Mouse (Mus musculus): ENCODE measurements around the gene Patj. TPM values are rescaled to one million over a fixed set of nuclear protein-coding genes. Genes with fewer than 3 reads are reported as not detected.

Gene Patj
- 6.2 and 6.8 TPM in 2 replicates for polyA plus RNA-seq (2016; fragmentation: Nextera tagmentation; extraction: Ambion mirVana)

DNA sequence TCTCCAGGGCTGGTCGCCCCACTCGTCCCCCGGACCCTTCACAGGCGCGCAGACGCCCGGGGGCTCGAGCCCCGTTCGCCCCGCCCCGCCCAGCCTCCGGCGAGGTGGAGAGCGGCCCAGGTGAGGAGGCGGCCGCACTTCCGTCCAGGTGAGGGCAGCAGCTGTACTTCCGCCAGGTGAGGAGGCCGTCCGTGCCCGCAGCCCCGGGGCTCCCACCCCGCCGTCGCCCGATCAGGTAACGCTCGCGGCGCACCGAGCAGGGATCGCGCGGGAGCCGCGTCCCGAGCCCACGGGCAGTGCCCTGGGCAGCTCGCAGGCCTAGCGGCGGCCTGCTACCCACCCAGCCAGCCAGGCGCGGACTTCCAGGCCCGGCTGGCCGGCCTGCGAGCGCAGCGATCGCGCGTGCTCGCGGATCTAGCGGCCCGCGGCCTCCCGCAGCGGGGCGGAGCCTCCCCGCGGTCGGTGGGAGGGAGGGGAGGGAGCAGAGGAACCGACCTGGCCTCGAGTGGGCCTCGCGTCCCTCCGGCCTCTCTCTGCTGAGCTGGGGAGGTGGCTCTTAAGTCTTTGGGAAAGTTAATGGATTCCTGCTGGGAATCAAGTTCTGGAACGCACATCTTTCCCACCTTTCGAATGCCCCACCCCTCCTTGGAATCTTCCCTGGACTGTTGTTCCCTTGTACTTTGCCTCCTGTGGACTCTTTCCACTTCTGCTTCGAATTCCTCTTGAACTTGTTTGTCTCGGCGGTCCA lies at the start of gene Patj:
Gene Patj (plus strand): TSS at position 96 of the 748 bp plus-strand sequence.
- peak within 1 kb of the TSS; percentile 84 for H3K9ac ChIP-seq
- peak within 1 kb of the TSS; percentile 94 for H3K4me2 ChIP-seq (replicated peaks)
- WGBS: 1% methylated on average over 73 of the region's 73 CpGs
- H3K4me1 ChIP-seq: 0 out of 2 replicates have a peak, but pooled peaks cover 5% of the 10 kb centered on the region
- no peaks in the 10 kb centered on the region for H3K9me3 ChIP-seq
- H3K27ac ChIP-seq: peak within 1 kb of the TSS; percentile 64; the same call in 1 of the 2 replicates
- H3K27me3 ChIP-seq (replicated peaks): no peaks in the 10 kb centered on the region
- H3K4me3 ChIP-seq: peak within 1 kb of the TSS; percentile 83
- ATAC-seq (ENCODE audit: low FRiP score, low read depth): peak; percentile 87
- no peaks in the 10 kb centered on the region for H3K36me3 ChIP-seq

- WGBS: 92% methylated on average over 5 of the region's 5 CpGs
- Histone ChIP-seq H3K9me3 (no peaks in the 10 kb centered on the region), H3K4me2 (replicated peaks) (no peak overlapping the region), H3K27me3 (replicated peaks) (no peaks in the 10 kb centered on the region), H3K4me3 (no peak overlapping the region), H3K36me3 (no peaks in the 10 kb centered on the region), H3K4me1 (no peaks in the 10 kb centered on the region), H3K27ac (no peak overlapping the region), H3K9ac (no peak overlapping the region)
- no peak for ATAC-seq (ENCODE audit: low FRiP score, low read depth)
These were observed 47.0 kb upstream of the Patj start for GRCm38 (mm10) chr4:98348580-98348979.

GRCm38 (mm10) chr4:98358034-98358809 lies 37.4 kb upstream of the Patj start:
- Histone ChIP-seq H3K9ac (no peak overlapping the region), H3K9me3 (no peaks in the 10 kb centered on the region), H3K36me3 (peaks cover 29% of the 10 kb centered on the region), H3K4me2 (replicated peaks) (no peak overlapping the region), H3K4me3 (no peak overlapping the region), H3K27ac (no peak overlapping the region), H3K27me3 (replicated peaks) (no peaks in the 10 kb centered on the region), H3K4me1 (no peaks in the 10 kb centered on the region)
- no peak for ATAC-seq (ENCODE audit: low FRiP score, low read depth)
- WGBS: 85% methylated on average over 9 of the region's 9 CpGs

DNA sequence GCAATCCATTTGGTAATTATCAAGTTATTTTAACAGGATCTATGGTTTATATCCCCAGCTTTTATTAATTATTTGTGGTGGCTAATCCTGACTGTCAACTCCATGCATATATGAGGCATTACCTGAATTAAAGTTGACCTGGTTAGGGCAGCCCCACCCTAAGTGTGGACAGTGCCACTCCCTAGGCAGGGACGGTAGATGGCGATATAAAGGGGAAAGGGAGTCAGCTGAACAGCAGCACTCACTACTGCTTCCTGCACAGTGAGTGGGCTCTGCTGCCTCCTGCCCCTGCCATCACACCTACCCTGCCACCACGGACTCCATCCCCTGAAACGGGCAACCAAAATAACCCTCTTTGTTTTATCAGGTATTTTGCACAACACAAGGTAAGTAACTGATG lies 20.2 kb upstream of the Patj start:
- Histone ChIP-seq H3K27me3 (replicated peaks) (no peaks in the 10 kb centered on the region), H3K27ac (no peak overlapping the region), H3K4me2 (replicated peaks) (no peak overlapping the region), H3K4me3 (no peak overlapping the region), H3K9ac (no peak overlapping the region), H3K36me3 (peaks cover 15% of the 10 kb centered on the region), H3K9me3 (no peaks in the 10 kb centered on the region), H3K4me1 (no peaks in the 10 kb centered on the region)
- ATAC-seq (ENCODE audit: low FRiP score, low read depth): no peak
- 57% methylated on average over 4 of the region's 4 CpGs for WGBS

- WGBS: 96% methylated on average over 2 of the region's 2 CpGs
- no peak overlapping the region for H3K4me2 ChIP-seq (replicated peaks)
- no peak for ATAC-seq (ENCODE audit: low FRiP score, low read depth)
- peaks cover 12% of the 10 kb centered on the region for H3K36me3 ChIP-seq
- no peak overlapping the region for H3K9ac ChIP-seq
- H3K27me3 ChIP-seq (replicated peaks): no peaks in the 10 kb centered on the region
- H3K4me3 ChIP-seq: no peak overlapping the region
- no peak overlapping the region for H3K27ac ChIP-seq
- peaks cover 3% of the 10 kb centered on the region; the same call in 1 of the 2 replicates for H3K4me1 ChIP-seq
- no peaks in the 10 kb centered on the region for H3K9me3 ChIP-seq
These were observed 18.6 kb upstream of the Patj start for GRCm38 (mm10) chr4:98376943-98377342.

DNA sequence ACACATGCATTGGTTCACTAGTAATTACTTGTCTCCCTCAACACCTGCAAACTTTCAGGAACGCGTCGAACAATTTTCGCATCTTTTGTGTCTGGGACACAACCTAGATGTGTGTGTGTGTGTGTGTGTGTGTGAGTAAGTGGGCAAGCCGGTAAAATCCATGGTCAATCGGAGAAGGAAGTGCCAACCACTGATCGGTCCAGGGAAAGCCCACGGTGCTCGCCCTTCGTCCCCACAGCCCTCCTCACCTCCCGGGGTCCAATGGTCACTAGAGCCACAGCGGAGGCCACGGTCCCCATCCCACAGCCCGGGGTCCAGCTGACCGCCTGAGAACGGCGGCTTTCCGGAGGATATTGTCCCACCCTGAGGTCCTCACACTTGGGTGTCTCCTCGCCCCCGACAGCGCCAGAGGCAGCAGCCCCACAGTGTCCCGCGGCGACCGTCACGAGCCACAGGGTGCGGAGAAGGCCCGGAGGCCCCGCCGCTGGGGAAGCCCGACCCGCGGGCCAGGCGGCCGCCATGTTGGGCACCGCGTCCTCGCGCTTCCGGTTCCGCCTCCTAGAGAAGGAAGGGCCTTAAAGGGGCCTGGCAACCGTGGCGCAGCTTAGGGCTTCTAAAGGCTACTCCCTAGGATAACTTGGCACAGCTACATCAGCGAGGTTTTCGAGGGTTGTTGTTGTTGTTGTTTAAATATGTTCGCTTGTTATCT lies 12.7 kb upstream of the Patj start, which contains the start of gene Tm2d1:
Gene Tm2d1 (minus strand): TSS at position 591 of the 709 bp plus-strand sequence.
- peak within 1 kb of the TSS; percentile 92 for H3K9ac ChIP-seq
- no peaks in the 10 kb centered on the region for H3K27me3 ChIP-seq (replicated peaks)
- no peaks in the 10 kb centered on the region for H3K9me3 ChIP-seq
- peak within 1 kb of the TSS; percentile 59 for H3K4me2 ChIP-seq (replicated peaks)
- no peak within 1 kb of the TSS for H3K27ac ChIP-seq
- H3K36me3 ChIP-seq: 0 out of 2 replicates have a peak, but pooled peaks cover 10% of the 10 kb centered on the region
- H3K4me3 ChIP-seq: peak within 1 kb of the TSS; percentile 77
- H3K4me1 ChIP-seq: peaks cover 7% of the 10 kb centered on the region
- WGBS: under 1% methylated on average over 46 of the region's 46 CpGs
- ATAC-seq (ENCODE audit: low FRiP score, low read depth): peak; percentile 95

DNA sequence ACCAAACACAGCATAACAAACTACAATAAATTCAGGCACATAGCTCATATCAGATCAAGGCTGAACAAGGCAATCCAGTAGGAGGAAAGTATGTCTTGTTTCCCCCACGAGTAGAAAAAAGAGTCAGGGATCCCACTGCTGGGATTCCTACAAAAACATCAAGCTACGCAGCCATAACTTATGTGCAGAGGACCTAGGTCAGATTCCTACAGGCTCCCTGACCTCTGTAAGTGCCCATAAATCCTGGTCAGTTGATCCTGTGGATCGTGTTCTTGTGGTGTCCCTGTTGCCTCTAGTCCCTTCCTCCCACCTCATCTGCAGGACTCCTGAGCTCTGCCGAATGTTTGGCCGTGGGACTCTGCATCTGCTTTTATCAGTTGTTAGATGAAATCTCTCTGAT lies 10.5 kb upstream of the Patj start:
- Histone ChIP-seq H3K4me3 (no peak overlapping the region), H3K27me3 (replicated peaks) (no peaks in the 10 kb centered on the region), H3K27ac (no peak overlapping the region), H3K36me3 (no peaks in the 10 kb centered on the region), H3K4me2 (replicated peaks) (no peak overlapping the region), H3K4me1 (peaks cover 7% of the 10 kb centered on the region), H3K9ac (no peak overlapping the region), H3K9me3 (no peaks in the 10 kb centered on the region)
- ATAC-seq (ENCODE audit: low FRiP score, low read depth): no peak
- 50% methylated on average over 5 of the region's 5 CpGs for WGBS

DNA sequence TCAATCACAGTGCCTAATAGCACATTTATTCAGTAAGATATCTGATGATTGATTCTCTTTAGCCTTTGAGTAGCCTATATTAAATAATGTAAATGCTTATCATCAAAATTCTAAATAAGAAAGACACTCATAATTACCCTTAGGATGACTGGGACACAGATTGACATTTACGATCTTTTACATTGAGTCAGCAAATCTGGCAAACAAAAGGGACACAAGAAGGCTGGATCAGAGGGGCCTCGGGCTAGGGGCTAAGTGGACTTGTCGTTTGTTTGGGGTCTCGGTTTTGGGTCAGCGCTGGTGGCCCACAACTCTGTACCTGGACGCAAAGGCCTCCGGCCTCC lies 267 bp upstream of the Patj start:
- Histone ChIP-seq H3K36me3 (no peaks in the 10 kb centered on the region), H3K4me1 (0 out of 2 replicates have a peak, but pooled peaks cover 5% of the 10 kb centered on the region), H3K9ac (peak overlapping the region; percentile 84), H3K4me2 (replicated peaks) (peak overlapping the region; percentile 94), H3K4me3 (peak overlapping the region; percentile 83), H3K27ac (0 out of 2 replicates have a peak overlapping the region, but pooled peaks have one; percentile 64), H3K27me3 (replicated peaks) (no peaks in the 10 kb centered on the region), H3K9me3 (no peaks in the 10 kb centered on the region)
- no peak; the same call in 1 of the 2 replicates for ATAC-seq (ENCODE audit: low FRiP score, low read depth)
- 5% methylated on average over 7 of the region's 7 CpGs for WGBS

DNA sequence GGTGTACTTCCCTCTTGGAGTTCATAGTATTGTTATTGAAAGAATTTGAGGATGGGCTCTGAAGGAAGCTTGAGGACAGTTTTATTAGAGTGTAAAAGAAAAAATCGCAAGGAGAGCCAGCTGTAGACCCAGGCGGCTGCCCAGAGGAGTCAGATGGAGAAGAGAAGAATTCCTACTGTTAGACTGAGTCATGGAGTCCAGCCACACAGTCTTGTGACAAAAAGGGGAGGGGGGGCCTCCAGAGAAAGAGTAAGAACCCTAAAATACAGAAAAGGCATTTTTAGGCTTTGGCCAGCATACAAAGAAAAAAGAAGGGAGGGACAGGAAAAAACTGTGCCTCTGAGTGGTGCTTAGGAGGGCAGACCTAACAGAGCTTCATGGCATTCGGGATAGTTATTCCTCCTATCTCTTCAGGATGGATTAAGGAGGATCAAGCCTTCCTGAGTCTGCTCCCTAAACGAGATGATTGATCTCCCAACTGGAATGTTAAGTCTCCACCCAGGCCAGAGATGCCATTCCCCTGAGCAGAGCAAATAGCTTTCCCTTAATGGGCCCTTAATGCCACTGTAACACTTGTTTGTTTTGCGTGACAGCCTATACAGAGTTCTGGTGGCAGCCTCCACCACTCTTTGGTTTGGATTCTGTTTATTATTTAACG lies 5.5 kb downstream of the Patj start:
- H3K4me1 ChIP-seq: 0 out of 2 replicates have a peak, but pooled peaks cover 3% of the 10 kb centered on the region
- no peaks in the 10 kb centered on the region for H3K36me3 ChIP-seq
- no peak for ATAC-seq (ENCODE audit: low FRiP score, low read depth)
- no peak overlapping the region for H3K9ac ChIP-seq
- WGBS: 30% methylated on average over 6 of the region's 6 CpGs
- H3K9me3 ChIP-seq: no peaks in the 10 kb centered on the region
- H3K27me3 ChIP-seq (replicated peaks): no peaks in the 10 kb centered on the region
- no peak overlapping the region for H3K4me3 ChIP-seq
- H3K27ac ChIP-seq: no peak overlapping the region
- no peak overlapping the region for H3K4me2 ChIP-seq (replicated peaks)

DNA sequence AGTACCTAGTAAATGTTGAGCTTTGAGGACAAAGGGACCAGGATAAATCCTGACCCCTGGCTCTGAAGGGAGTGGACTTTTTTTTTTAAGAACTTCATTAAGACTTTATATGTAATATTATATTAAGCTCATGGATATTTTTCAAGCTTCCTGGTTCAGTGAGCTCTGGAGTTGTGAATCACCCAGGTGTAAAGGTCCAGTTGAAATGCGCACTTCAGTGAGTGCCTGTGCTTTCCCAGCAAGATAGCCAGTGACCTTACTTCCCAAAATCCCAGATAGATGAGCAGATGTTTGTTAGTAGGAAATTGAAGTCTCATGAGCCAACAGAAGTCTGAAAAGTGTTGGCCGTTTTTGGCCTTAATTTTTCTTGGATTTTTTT lies 6.0 kb downstream of the Patj start:
- H3K4me1 ChIP-seq: no peaks in the 10 kb centered on the region
- no peak overlapping the region for H3K27ac ChIP-seq
- WGBS: 77% methylated on average over 2 of the region's 2 CpGs
- no peak overlapping the region for H3K9ac ChIP-seq
- no peak overlapping the region for H3K4me3 ChIP-seq
- no peaks in the 10 kb centered on the region for H3K36me3 ChIP-seq
- ATAC-seq (ENCODE audit: low FRiP score, low read depth): no peak
- no peak overlapping the region for H3K4me2 ChIP-seq (replicated peaks)
- H3K9me3 ChIP-seq: no peaks in the 10 kb centered on the region
- no peaks in the 10 kb centered on the region for H3K27me3 ChIP-seq (replicated peaks)

DNA sequence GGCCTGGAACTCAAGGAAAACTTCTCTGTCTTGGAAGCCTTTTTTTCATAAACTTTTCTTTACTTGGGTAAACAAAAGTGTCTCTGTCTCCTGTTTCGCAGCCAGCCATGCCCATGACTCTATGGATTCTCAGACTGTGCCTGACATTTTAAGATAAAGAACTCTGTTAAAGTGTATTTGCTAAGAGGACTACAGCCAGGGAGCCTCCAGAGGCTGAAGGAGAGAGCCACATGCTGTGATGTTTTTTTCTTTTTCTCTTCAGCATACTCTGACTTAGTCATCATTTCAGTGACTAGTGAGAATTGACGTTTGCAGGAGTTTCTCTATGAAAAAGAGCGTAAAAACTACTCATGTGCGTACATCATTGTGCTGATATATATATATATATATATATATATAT lies 7.9 kb downstream of the Patj start:
- no peak overlapping the region for H3K4me2 ChIP-seq (replicated peaks)
- no peaks in the 10 kb centered on the region for H3K4me1 ChIP-seq
- H3K27me3 ChIP-seq (replicated peaks): no peaks in the 10 kb centered on the region
- H3K36me3 ChIP-seq: no peaks in the 10 kb centered on the region
- H3K4me3 ChIP-seq: no peak overlapping the region
- no peak for ATAC-seq (ENCODE audit: low FRiP score, low read depth)
- H3K9ac ChIP-seq: no peak overlapping the region
- H3K27ac ChIP-seq: no peak overlapping the region
- WGBS: 78% methylated on average over 4 of the region's 4 CpGs
- no peaks in the 10 kb centered on the region for H3K9me3 ChIP-seq
